Mouse (Mus musculus): ENCODE measurements around the gene Olfr970.
"Not testable (repeated sequence)": the region's sequence is repeated elsewhere in the genome, so short reads cannot be mapped to it uniquely, and the experiment has no call there.

Olfr970 gene

GRCm38 (mm10) chr9:39808560-39808959 lies at the start of gene Olfr970:
Gene Olfr970, plus strand, starts transcription at chr9:39808860.
- no peak for DNase-seq (ENCODE audit: low read depth, low spot score)

- no peak for DNase-seq (ENCODE audit: low read depth, low spot score)
These were observed 25.5 kb upstream of the Olfr970 start, which contains the start of gene Olfr968 for GRCm38 (mm10) chr9:39783153-39783552. Gene Olfr968, minus strand, starts transcription at chr9:39783253.

GRCm38 (mm10) chr9:39790558-39790957 lies 18.1 kb upstream of the Olfr970 start, which contains the start of gene Olfr969:
Gene Olfr969, plus strand, starts transcription at chr9:39790945.
- DNase-seq (ENCODE audit: low read depth, low spot score): no peak

GRCm38 (mm10) chr9:39836576-39836975 lies 27.9 kb downstream of the Olfr970 start, which contains the start of gene Olfr971:
Gene Olfr971, plus strand, starts transcription at chr9:39836876.
- DNase-seq (ENCODE audit: low read depth, low spot score): not testable (repeated sequence)

- DNase-seq (ENCODE audit: low read depth, low spot score): no peak
These were observed 57.5 kb downstream of the Olfr970 start, which contains the start of gene Olfr972 for GRCm38 (mm10) chr9:39866122-39866521. Gene Olfr972, plus strand, starts transcription at chr9:39866422.
